Mouse (Mus musculus): ENCODE data around the gene Phf5a. TPM values are rescaled to one million over a fixed set of nuclear protein-coding genes. Genes with fewer than 3 reads are reported as not detected.

The Phf5a gene
- polyA plus RNA-seq, 1 experiment = 172 TPM

- no peaks in the 10 kb centered on the region for H3K4me1 ChIP-seq (ENCODE audit: control insufficient read depth, insufficient read depth, low read length)
- peak overlapping the region; percentile 41 for H3K4me3 ChIP-seq (ENCODE audit: low read depth, low read length)
- no peaks in the 10 kb centered on the region for H3K9me3 ChIP-seq (replicated peaks; ENCODE audit: control insufficient read depth, insufficient read depth, low read length, poor library complexity, severe bottlenecking)
- H3K36me3 ChIP-seq (ENCODE audit: control insufficient read depth, insufficient read depth, low read length, poor library complexity, severe bottlenecking) = no peaks in the 10 kb centered on the region
- TF ChIP-seq EP300 (IDR thresholded peaks at IDR 0.05; ENCODE audit: insufficient read depth, low read depth, low read length) (0 out of 2 replicates have a peak, but pooled peaks have one; percentile 10), POLR2A (IDR thresholded peaks at IDR 0.05; ENCODE audit: insufficient read depth, low read length) (no peak)
- no peaks in the 10 kb centered on the region for H3K27me3 ChIP-seq (ENCODE audit: control insufficient read depth, insufficient read depth, low read length, poor library complexity, severe bottlenecking)
- peak overlapping the region; percentile 31 for H3K9ac ChIP-seq (ENCODE audit: low read depth, poor library complexity, severe bottlenecking)
- H3K27ac ChIP-seq (ENCODE audit: insufficient read depth, low read length) = no peak overlapping the region
Measured at GRCm38 (mm10) chr15:81836124-81836821, 35.4 kb downstream of the Phf5a start.

DNA sequence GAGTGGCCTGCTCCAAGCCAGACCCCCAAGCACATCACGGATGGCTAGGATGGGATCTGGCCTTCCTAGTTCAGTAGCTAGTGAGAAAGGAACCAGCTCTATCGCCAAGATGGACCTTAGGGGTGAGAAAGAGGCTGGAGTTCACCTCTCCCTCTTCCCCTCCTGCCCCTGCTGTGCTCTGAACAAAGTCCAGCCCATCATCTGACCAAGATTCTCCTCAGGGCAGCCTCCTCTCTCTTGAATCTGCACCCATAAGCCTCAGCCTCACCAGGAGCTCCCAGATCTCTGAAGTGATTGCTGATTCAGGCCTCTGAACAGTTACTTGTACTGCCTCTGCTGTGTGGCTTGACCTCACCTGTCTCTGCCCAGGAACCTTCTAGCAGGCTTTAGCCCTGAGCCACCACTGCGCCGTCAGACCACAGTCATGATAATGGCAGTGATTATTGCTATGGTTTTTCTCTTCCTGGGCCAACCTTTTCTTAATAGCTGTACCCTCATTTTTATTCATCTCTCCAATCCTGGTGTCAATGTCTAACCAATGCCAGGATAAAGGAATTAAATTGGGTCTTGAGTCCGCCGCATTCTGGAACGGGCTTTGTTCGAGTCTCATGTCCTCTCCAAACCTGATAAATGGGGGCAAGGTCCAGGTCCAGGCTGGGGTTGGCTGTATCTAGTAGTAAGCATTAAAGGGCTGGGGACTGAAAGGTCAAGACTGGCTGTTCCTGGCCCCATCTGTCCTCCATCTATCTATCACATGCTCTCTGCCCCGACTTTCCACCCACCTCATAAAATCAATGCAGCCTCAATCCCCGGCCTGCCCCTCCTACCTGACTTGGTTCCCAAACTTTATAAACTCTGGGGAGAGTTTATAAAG, 36.5 kb downstream of the Phf5a start:
- no peaks in the 10 kb centered on the region for H3K4me1 ChIP-seq (ENCODE audit: control insufficient read depth, insufficient read depth, low read length)
- H3K36me3 ChIP-seq (ENCODE audit: control insufficient read depth, insufficient read depth, low read length, poor library complexity, severe bottlenecking) = no peaks in the 10 kb centered on the region
- H3K27me3 ChIP-seq (ENCODE audit: control insufficient read depth, insufficient read depth, low read length, poor library complexity, severe bottlenecking) = no peaks in the 10 kb centered on the region
- TF ChIP-seq EP300 (IDR thresholded peaks at IDR 0.05; ENCODE audit: insufficient read depth, low read depth, low read length) (no peak), POLR2A (IDR thresholded peaks at IDR 0.05; ENCODE audit: insufficient read depth, low read length) (no peak), CTCF (IDR thresholded peaks at IDR 0.05; ENCODE audit: low read depth, low read length) (no peak)
- H3K4me3 ChIP-seq (ENCODE audit: low read depth, low read length) = no peak overlapping the region
- H3K9ac ChIP-seq (ENCODE audit: low read depth, poor library complexity, severe bottlenecking) = 0 out of 2 replicates have a peak overlapping the region, but pooled peaks have one; percentile 31
- no peaks in the 10 kb centered on the region for H3K9me3 ChIP-seq (replicated peaks; ENCODE audit: control insufficient read depth, insufficient read depth, low read length, poor library complexity, severe bottlenecking)
- no peak overlapping the region for H3K27ac ChIP-seq (ENCODE audit: insufficient read depth, low read length)

- no peaks in the 10 kb centered on the region for H3K4me1 ChIP-seq (ENCODE audit: control insufficient read depth, insufficient read depth, low read length)
- H3K9me3 ChIP-seq (replicated peaks; ENCODE audit: control insufficient read depth, insufficient read depth, low read length, poor library complexity, severe bottlenecking) = no peaks in the 10 kb centered on the region
- no peak overlapping the region for H3K4me3 ChIP-seq (ENCODE audit: low read depth, low read length)
- no peak for TF ChIP-seq CTCF (IDR thresholded peaks at IDR 0.05; ENCODE audit: low read depth, low read length)
- H3K36me3 ChIP-seq (ENCODE audit: control insufficient read depth, insufficient read depth, low read length, poor library complexity, severe bottlenecking) = no peaks in the 10 kb centered on the region
- no peaks in the 10 kb centered on the region for H3K27me3 ChIP-seq (ENCODE audit: control insufficient read depth, insufficient read depth, low read length, poor library complexity, severe bottlenecking)
- H3K27ac ChIP-seq (ENCODE audit: insufficient read depth, low read length) = no peak overlapping the region
- H3K9ac ChIP-seq (ENCODE audit: low read depth, poor library complexity, severe bottlenecking) = no peak overlapping the region
Measured at GRCm38 (mm10) chr15:81834171-81834841, 37.4 kb downstream of the Phf5a start.

DNA sequence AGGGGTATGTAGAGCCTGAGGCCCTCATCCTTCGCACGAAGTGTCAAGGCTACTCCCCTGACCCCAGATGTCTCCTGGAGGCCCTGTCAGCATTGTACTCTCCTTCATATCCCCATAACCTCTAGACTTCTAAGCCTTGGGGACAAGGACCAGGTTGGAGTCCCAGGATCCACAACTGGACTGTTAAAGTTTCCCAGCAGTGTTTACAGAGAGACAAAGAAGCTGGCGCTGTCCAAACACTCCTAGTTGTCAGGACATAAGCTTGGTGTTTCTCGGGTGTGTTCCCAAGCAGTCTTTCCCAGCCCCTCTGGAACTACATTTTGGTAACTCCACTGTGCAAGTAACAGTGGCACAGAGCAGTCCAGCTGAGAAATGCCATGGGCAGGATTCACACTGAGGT, 38.2 kb downstream of the Phf5a start:
- Histone ChIP-seq H3K36me3 (ENCODE audit: control insufficient read depth, insufficient read depth, low read length, poor library complexity, severe bottlenecking) (no peaks in the 10 kb centered on the region), H3K9me3 (replicated peaks; ENCODE audit: control insufficient read depth, insufficient read depth, low read length, poor library complexity, severe bottlenecking) (no peaks in the 10 kb centered on the region), H3K4me3 (ENCODE audit: low read depth, low read length) (no peak overlapping the region), H3K27ac (ENCODE audit: insufficient read depth, low read length) (no peak overlapping the region), H3K9ac (ENCODE audit: low read depth, poor library complexity, severe bottlenecking) (no peak overlapping the region), H3K27me3 (ENCODE audit: control insufficient read depth, insufficient read depth, low read length, poor library complexity, severe bottlenecking) (no peaks in the 10 kb centered on the region), H3K4me1 (ENCODE audit: control insufficient read depth, insufficient read depth, low read length) (no peaks in the 10 kb centered on the region)
- no peak for TF ChIP-seq EP300 (IDR thresholded peaks at IDR 0.05; ENCODE audit: insufficient read depth, low read depth, low read length)
- TF ChIP-seq POLR2A (IDR thresholded peaks at IDR 0.05; ENCODE audit: insufficient read depth, low read length) = no peak
- TF ChIP-seq CTCF (IDR thresholded peaks at IDR 0.05; ENCODE audit: low read depth, low read length) = no peak

- TF ChIP-seq CTCF (IDR thresholded peaks at IDR 0.05; ENCODE audit: low read depth, low read length) (no peak), POLR2A (IDR thresholded peaks at IDR 0.05; ENCODE audit: insufficient read depth, low read length) (no peak), EP300 (IDR thresholded peaks at IDR 0.05; ENCODE audit: insufficient read depth, low read depth, low read length) (no peak)
- Histone ChIP-seq H3K4me1 (ENCODE audit: control insufficient read depth, insufficient read depth, low read length) (no peaks in the 10 kb centered on the region), H3K27me3 (ENCODE audit: control insufficient read depth, insufficient read depth, low read length, poor library complexity, severe bottlenecking) (no peaks in the 10 kb centered on the region), H3K9me3 (replicated peaks; ENCODE audit: control insufficient read depth, insufficient read depth, low read length, poor library complexity, severe bottlenecking) (no peaks in the 10 kb centered on the region), H3K4me3 (ENCODE audit: low read depth, low read length) (no peak overlapping the region), H3K9ac (ENCODE audit: low read depth, poor library complexity, severe bottlenecking) (no peak overlapping the region), H3K36me3 (ENCODE audit: control insufficient read depth, insufficient read depth, low read length, poor library complexity, severe bottlenecking) (no peaks in the 10 kb centered on the region), H3K27ac (ENCODE audit: insufficient read depth, low read length) (no peak overlapping the region)
Measured at GRCm38 (mm10) chr15:81832219-81832618, 39.5 kb downstream of the Phf5a start.
